Mouse (Mus musculus): Measurements from ENCODE around the gene Prps2. TPM values are rescaled to one million over a fixed set of nuclear protein-coding genes. Genes with fewer than 3 reads are reported as not detected.

Prps2 gene
- total and polyA plus RNA-seq, 2 experiments, result 11.9 to 12.9 TPM

DNA sequence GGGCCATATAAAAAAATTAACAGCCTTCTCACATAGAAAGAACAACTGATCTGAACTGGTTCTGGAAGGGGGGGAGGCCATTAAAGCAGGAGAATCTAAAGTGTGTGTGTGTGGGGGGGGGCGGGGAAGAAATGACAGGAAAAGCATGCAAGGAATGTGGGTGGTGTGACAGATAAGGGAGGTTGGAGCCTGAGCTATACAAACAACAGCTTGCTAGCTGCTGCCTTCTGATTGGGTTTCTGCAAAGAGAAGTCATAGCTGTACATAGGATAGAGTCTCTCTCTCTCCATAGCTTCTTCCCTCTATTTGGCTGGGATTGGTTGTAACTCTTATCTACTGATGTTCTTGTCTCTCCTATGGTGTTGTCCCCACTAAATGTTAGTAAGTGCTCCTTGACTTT, 49.9 kb downstream of the Prps2 start:
- no peak for DNase-seq (ENCODE audit: extremely low read depth, low read depth, low spot score)
- Histone ChIP-seq H3K9ac (ENCODE audit: low read depth, low read length) (no peak overlapping the region), H3K4me3 (ENCODE audit: insufficient read depth, low read depth, low read length) (no peak overlapping the region), H3K27ac (replicated peaks; ENCODE audit: insufficient read depth, low read depth, low read length) (no peak overlapping the region), H3K79me2 (ENCODE audit: control insufficient read depth, insufficient read depth, low read length) (no peaks in the 10 kb centered on the region), H3K36me3 (ENCODE audit: control insufficient read depth, insufficient read depth, low read length) (no peaks in the 10 kb centered on the region), H3K4me1 (ENCODE audit: control insufficient read depth, insufficient read depth, low read length) (no peaks in the 10 kb centered on the region; the same call in 1 of the 2 replicates), H3K27me3 (ENCODE audit: control insufficient read depth, insufficient read depth, low read length) (no peaks in the 10 kb centered on the region)
- no peak for TF ChIP-seq POLR2A (IDR thresholded peaks at IDR 0.05; ENCODE audit: extremely low read depth, insufficient read depth, low read length)
- no peak for TF ChIP-seq CTCF (IDR thresholded peaks at IDR 0.05; ENCODE audit: low read depth, low read length)
- WGBS, result no CpG with 5 or more reads among the region's 1 CpGs

DNA sequence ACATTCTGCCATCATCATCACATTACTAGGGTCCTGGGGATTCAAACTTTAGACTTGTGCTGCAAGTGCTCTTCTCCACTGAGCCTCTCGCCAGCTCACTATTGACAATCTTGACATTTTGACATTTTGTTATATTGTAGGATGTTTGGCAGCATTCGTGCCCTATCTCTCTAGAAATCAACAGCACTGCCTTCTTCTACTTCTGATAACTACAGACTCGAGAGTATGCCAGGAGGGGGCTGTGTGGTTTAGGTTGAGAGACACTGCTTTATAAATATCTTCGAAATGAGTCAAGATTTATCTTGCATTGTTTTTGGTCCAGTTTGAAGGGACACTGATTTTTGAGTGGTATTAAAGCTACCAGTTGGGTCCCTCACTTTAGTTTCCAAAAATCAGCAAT, 51.6 kb downstream of the Prps2 start:
- 66% methylated on average over 4 of the region's 4 CpGs for whole genome bisulfite sequencing
- no peak for DNase-seq (ENCODE audit: extremely low read depth, low read depth, low spot score)

DNA sequence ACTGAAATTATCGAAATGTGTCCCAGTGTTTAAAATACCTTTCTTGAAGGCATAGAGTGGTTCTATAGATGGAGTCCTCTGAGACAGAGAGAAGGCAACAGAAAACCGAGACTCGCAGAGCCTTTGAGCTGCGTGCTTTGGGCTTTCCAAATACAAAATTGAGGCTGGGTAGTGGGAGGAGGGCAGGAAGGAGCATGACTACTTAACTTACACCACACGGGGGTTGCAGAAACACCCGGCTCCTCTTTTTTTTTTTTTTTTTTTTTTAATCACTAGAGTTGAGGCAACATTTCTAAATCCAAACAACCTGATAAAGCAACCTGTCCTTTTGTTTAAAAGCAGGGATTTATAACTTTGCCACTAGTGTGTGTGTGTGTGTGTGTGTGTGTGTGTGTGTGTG, 52.1 kb downstream of the Prps2 start, which contains the start of gene Tlr7:
TSS of gene Tlr7 (minus strand) at position 160 of the 400 bp plus-strand sequence.
- WGBS, result 85% methylated on average over 6 of the region's 6 CpGs
- TF ChIP-seq CTCF (IDR thresholded peaks at IDR 0.05; ENCODE audit: low read depth, low read length) (no peak), POLR2A (IDR thresholded peaks at IDR 0.05; ENCODE audit: extremely low read depth, insufficient read depth, low read length) (no peak)
- H3K4me1 ChIP-seq (ENCODE audit: control insufficient read depth, insufficient read depth, low read length), result no peaks in the 10 kb centered on the region; the same call in 1 of the 2 replicates
- H3K36me3 ChIP-seq (ENCODE audit: control insufficient read depth, insufficient read depth, low read length), result no peaks in the 10 kb centered on the region
- no peak within 1 kb of the TSS for H3K27ac ChIP-seq (replicated peaks; ENCODE audit: insufficient read depth, low read depth, low read length)
- H3K27me3 ChIP-seq (ENCODE audit: control insufficient read depth, insufficient read depth, low read length), result no peaks in the 10 kb centered on the region
- no peak within 1 kb of the TSS for H3K4me3 ChIP-seq (ENCODE audit: insufficient read depth, low read depth, low read length)
- H3K9ac ChIP-seq (ENCODE audit: low read depth, low read length), result no peak within 1 kb of the TSS
- no peaks in the 10 kb centered on the region for H3K79me2 ChIP-seq (ENCODE audit: control insufficient read depth, insufficient read depth, low read length)
- DNase-seq (ENCODE audit: extremely low read depth, low read depth, low spot score), result no peak

More for the DNA sequence above, 51.6 kb downstream of the Prps2 start:
- no peaks in the 10 kb centered on the region for H3K27me3 ChIP-seq (ENCODE audit: control insufficient read depth, insufficient read depth, low read length)
- TF ChIP-seq CTCF (IDR thresholded peaks at IDR 0.05; ENCODE audit: low read depth, low read length) (no peak), POLR2A (IDR thresholded peaks at IDR 0.05; ENCODE audit: extremely low read depth, insufficient read depth, low read length) (no peak)
- no peak overlapping the region for H3K4me3 ChIP-seq (ENCODE audit: insufficient read depth, low read depth, low read length)
- H3K36me3 ChIP-seq (ENCODE audit: control insufficient read depth, insufficient read depth, low read length), result no peaks in the 10 kb centered on the region
- H3K27ac ChIP-seq (replicated peaks; ENCODE audit: insufficient read depth, low read depth, low read length), result no peak overlapping the region
- no peak overlapping the region for H3K9ac ChIP-seq (ENCODE audit: low read depth, low read length)
- no peaks in the 10 kb centered on the region; the same call in 1 of the 2 replicates for H3K4me1 ChIP-seq (ENCODE audit: control insufficient read depth, insufficient read depth, low read length)
- H3K79me2 ChIP-seq (ENCODE audit: control insufficient read depth, insufficient read depth, low read length), result no peaks in the 10 kb centered on the region

DNA sequence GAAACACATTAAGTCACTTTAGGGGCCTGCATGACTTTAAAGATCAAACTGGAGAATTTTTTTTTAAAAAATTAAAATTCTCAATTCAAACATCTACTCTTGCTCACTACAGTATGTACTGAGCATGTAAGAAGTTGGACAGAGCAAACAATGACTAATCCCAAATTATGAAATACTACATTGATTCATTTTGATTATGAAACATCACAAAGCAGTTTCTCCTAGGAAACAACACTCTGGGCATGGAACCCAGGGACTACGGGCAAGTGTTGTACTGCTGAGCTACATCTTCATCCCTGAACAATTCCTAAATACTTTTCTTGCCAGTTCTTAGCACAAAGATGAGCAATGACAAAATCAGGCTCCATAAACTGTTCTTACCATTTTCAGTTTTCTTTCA, 52.9 kb downstream of the Prps2 start:
- Histone ChIP-seq H3K79me2 (ENCODE audit: control insufficient read depth, insufficient read depth, low read length) (no peaks in the 10 kb centered on the region), H3K4me1 (ENCODE audit: control insufficient read depth, insufficient read depth, low read length) (no peaks in the 10 kb centered on the region; the same call in 1 of the 2 replicates), H3K4me3 (ENCODE audit: insufficient read depth, low read depth, low read length) (no peak overlapping the region), H3K36me3 (ENCODE audit: control insufficient read depth, insufficient read depth, low read length) (no peaks in the 10 kb centered on the region), H3K9ac (ENCODE audit: low read depth, low read length) (no peak overlapping the region), H3K27ac (replicated peaks; ENCODE audit: insufficient read depth, low read depth, low read length) (no peak overlapping the region), H3K27me3 (ENCODE audit: control insufficient read depth, insufficient read depth, low read length) (no peaks in the 10 kb centered on the region)
- no peak for TF ChIP-seq CTCF (IDR thresholded peaks at IDR 0.05; ENCODE audit: low read depth, low read length)
- TF ChIP-seq POLR2A (IDR thresholded peaks at IDR 0.05; ENCODE audit: extremely low read depth, insufficient read depth, low read length), result no peak
- DNase-seq (ENCODE audit: extremely low read depth, low read depth, low spot score), result no peak
- WGBS, result 23% methylated on average over 1 of the region's 1 CpGs

DNA sequence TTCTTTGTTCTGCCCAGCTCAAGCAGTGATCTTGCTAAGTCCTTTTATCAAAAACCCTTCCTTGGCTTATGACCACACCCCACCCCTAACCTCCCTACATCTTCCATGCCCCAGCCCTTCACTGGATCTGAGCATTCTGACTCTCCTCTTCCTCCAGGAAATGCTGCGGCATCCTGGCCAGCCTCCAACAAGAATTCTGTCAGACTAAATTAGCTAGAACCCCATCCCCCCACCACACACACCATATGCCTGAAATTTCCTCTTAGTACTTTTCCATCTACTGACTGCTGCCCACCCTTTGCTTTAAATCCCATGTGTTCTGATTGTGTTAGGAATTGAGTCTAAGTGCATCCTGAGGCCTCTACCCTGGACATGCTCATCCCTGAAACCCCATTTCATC, 53.5 kb downstream of the Prps2 start:
- H3K4me3 ChIP-seq (ENCODE audit: insufficient read depth, low read depth, low read length), result no peak overlapping the region
- no peak for DNase-seq (ENCODE audit: extremely low read depth, low read depth, low spot score)

DNA sequence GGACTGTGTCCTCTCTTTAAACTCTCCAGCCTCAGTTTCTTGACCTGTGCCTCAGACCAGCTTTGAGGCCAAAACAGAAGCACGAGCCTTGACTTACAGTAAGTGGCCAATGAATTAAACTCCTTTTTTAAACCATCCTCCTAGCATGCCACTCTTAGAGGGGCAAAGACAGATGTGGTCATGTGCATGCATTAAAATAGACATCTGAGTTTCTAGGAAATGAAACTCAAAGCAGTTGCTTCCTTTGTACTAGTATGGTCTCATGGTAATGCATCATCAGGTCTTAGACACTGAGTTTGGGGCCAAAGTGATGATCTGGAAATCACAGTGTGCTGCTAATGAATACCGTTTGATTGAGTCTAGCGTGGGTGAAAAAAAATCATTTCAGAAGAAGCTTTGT, 54.0 kb downstream of the Prps2 start:
- DNase-seq (ENCODE audit: extremely low read depth, low read depth, low spot score), result no peak
- Histone ChIP-seq H3K27ac (replicated peaks; ENCODE audit: insufficient read depth, low read depth, low read length) (no peak overlapping the region), H3K79me2 (ENCODE audit: control insufficient read depth, insufficient read depth, low read length) (no peaks in the 10 kb centered on the region), H3K36me3 (ENCODE audit: control insufficient read depth, insufficient read depth, low read length) (no peaks in the 10 kb centered on the region), H3K4me1 (ENCODE audit: control insufficient read depth, insufficient read depth, low read length) (no peaks in the 10 kb centered on the region; the same call in 1 of the 2 replicates), H3K9ac (ENCODE audit: low read depth, low read length) (no peak overlapping the region), H3K4me3 (ENCODE audit: insufficient read depth, low read depth, low read length) (no peak overlapping the region), H3K27me3 (ENCODE audit: control insufficient read depth, insufficient read depth, low read length) (no peaks in the 10 kb centered on the region)
- TF ChIP-seq CTCF (IDR thresholded peaks at IDR 0.05; ENCODE audit: low read depth, low read length) (no peak), POLR2A (IDR thresholded peaks at IDR 0.05; ENCODE audit: extremely low read depth, insufficient read depth, low read length) (no peak)
- 85% methylated on average over 3 of the region's 3 CpGs for WGBS

More for the DNA sequence above, 53.5 kb downstream of the Prps2 start:
- no peaks in the 10 kb centered on the region for H3K36me3 ChIP-seq (ENCODE audit: control insufficient read depth, insufficient read depth, low read length)
- no peaks in the 10 kb centered on the region; the same call in 1 of the 2 replicates for H3K4me1 ChIP-seq (ENCODE audit: control insufficient read depth, insufficient read depth, low read length)
- WGBS, result 100% methylated on average over 1 of the region's 1 CpGs
- H3K27ac ChIP-seq (replicated peaks; ENCODE audit: insufficient read depth, low read depth, low read length), result 0 out of 2 replicates have a peak overlapping the region, but pooled peaks have one; percentile 8
- TF ChIP-seq CTCF (IDR thresholded peaks at IDR 0.05; ENCODE audit: low read depth, low read length) (no peak), POLR2A (IDR thresholded peaks at IDR 0.05; ENCODE audit: extremely low read depth, insufficient read depth, low read length) (no peak)
- H3K27me3 ChIP-seq (ENCODE audit: control insufficient read depth, insufficient read depth, low read length), result no peaks in the 10 kb centered on the region
- H3K79me2 ChIP-seq (ENCODE audit: control insufficient read depth, insufficient read depth, low read length), result no peaks in the 10 kb centered on the region
- no peak overlapping the region for H3K9ac ChIP-seq (ENCODE audit: low read depth, low read length)

Measured in liver, adult 2 months (tissue).